In genomic region chr17:56255863-56256238, GRCm38 (mm10) we compare ENCODE assay signal across 8 mouse cellular contexts. TPM values are rescaled to one million over a fixed set of nuclear protein-coding genes. Genes with fewer than 3 reads are reported as not detected.
DNase-seq lines count a peak whose midpoint lies in the region; ATAC-seq lines count a peak whose summit lies in the region.

No protein-coding gene starts in this region.

- peak; percentile 99 for DNase-seq in R1 (ENCODE audit: low read depth, low spot score)
- peak; percentile 98 to 100 for DNase-seq in cerebellum, postnatal 25 days
- peak; percentile 97 to 99 for DNase-seq in frontal cortex, postnatal 25 days (ENCODE audit: low spot score in 2 of 2)
- DNase-seq in hindbrain, embryonic 14.5 days (ENCODE audit: low spot score): peak; percentile 99
- DNase-seq in layer of hippocampus, postnatal 36 days: peak; percentile 97 to 98
- peak; percentile 99 for DNase-seq in lung, postnatal 36 days
- DNase-seq in retina, postnatal 1 day: peak; percentile 99
- DNase-seq in urinary bladder, adult 18-20 months (ENCODE audit: low spot score in 2 of 2): peak; percentile 93 to 97

- peak; percentile 92 for ATAC-seq in hindbrain, embryonic 14.5 days (ENCODE audit: low FRiP score)

- peak overlapping the region; percentile 59 for H3K4me2 ChIP-seq in hindbrain, embryonic 14.5 days (replicated peaks)

- peak overlapping the region; percentile 62 for H3K4me3 ChIP-seq in hindbrain, embryonic 14.5 days (replicated peaks; ENCODE audit: low read length)

- H3K4me1 ChIP-seq in hindbrain, embryonic 14.5 days (replicated peaks; ENCODE audit: control insufficient read depth, insufficient read depth, low read length): peaks cover 38% of the 10 kb centered on the region

- WGBS in hindbrain, embryonic 14.5 days: 0% methylated on average over 32 of the region's 32 CpGs

- peaks cover 31% of the 10 kb centered on the region for H3K36me3 ChIP-seq in hindbrain, embryonic 14.5 days (replicated peaks; ENCODE audit: control insufficient read depth, insufficient read depth)

- H3K9ac ChIP-seq in hindbrain, embryonic 14.5 days: peak overlapping the region; percentile 51; the same call in 1 of the 2 replicates

- H3K27ac ChIP-seq in hindbrain, embryonic 14.5 days: peak overlapping the region; percentile 89

- no peaks in the 10 kb centered on the region for H3K9me3 ChIP-seq in hindbrain, embryonic 14.5 days (ENCODE audit: control insufficient read depth, low read length)

- no peaks in the 10 kb centered on the region for H3K27me3 ChIP-seq in hindbrain, embryonic 14.5 days (ENCODE audit: control insufficient read depth, insufficient read depth, low read length)

RNA-seq across cellular contexts. Expression of gene Fem1a, which starts 0.8 kb away (rescaled TPM):
- polyA plus RNA-seq in hindbrain, embryonic 14.5 days (2014; fragmentation: Nextera tagmentation; extraction: Ambion mirVana): 21.0 and 21.8 TPM in 2 replicates
- total RNA-seq in layer of hippocampus, postnatal 36 days (2021): 10 to 100 TPM; 34.3 to 35.7 TPM

RNA-seq across cellular contexts. Expression of gene Ticam1, which starts 20.7 kb away (rescaled TPM):
- 1.4 and 1.5 TPM in 2 replicates for polyA plus RNA-seq in hindbrain, embryonic 14.5 days (2014; fragmentation: Nextera tagmentation; extraction: Ambion mirVana)
- total RNA-seq in layer of hippocampus, postnatal 36 days (2021): 1 to 10 TPM; 6.1 to 6.7 TPM

RNA-seq across cellular contexts. Expression of gene Plin3, which starts 36.8 kb away (rescaled TPM):
- 13.9 and 16.4 TPM in 2 replicates for polyA plus RNA-seq in hindbrain, embryonic 14.5 days (2014; fragmentation: Nextera tagmentation; extraction: Ambion mirVana)
- total RNA-seq in layer of hippocampus, postnatal 36 days (2021): 10 to 100 TPM; 10.9 to 15.0 TPM

RNA-seq across cellular contexts. Expression of gene Dpp9, which starts 37.1 kb away (rescaled TPM):
- polyA plus RNA-seq in hindbrain, embryonic 14.5 days (2014; fragmentation: Nextera tagmentation; extraction: Ambion mirVana): 23.4 and 26.2 TPM in 2 replicates
- total RNA-seq in layer of hippocampus, postnatal 36 days (2021): 10 to 100 TPM; 68.2 to 70.9 TPM

RNA-seq across cellular contexts. Expression of gene Arrdc5, which starts 44.2 kb away (rescaled TPM):
- polyA plus RNA-seq in hindbrain, embryonic 14.5 days (2014; fragmentation: Nextera tagmentation; extraction: Ambion mirVana): not detected in 2 replicates
- total RNA-seq in layer of hippocampus, postnatal 36 days (2021): not detected

Comparison
In these comparisons a context has a peak if more than half of its experiments do, and no peak if none do; other contexts are left out.
1. Peak in every context shown above with its lines: DNase-seq, ATAC-seq, H3K4me3 ChIP-seq and H3K27ac ChIP-seq.